Mouse (Mus musculus) embryonic facial prominence, embryonic 11.5 days (tissue): ENCODE measurements around the gene Tubb4b. TPM values are rescaled to one million over a fixed set of nuclear protein-coding genes. Genes with fewer than 3 reads are reported as not detected.

Experiments used
- ATAC-seq: fragments of 200-750 bp; cut with Nextera tagmentation; replicated peaks from 2 replicates; pipeline ENCODE4 v1.8.0; 2017; ENCODE audit warnings: low read depth; ENCODE audit not compliant: insufficient number of reproducible peaks, low FRiP score, low TSS enrichment
- DNase-seq: peaks from one replicate; pipeline ENCODE4 v3.0.0-alpha.2; 2015; ENCODE audit warnings: low spot score
- H3K27ac ChIP-seq: fragments of 300-500 bp; sonication (generic); replicated peaks from 2 replicates; pipeline ENCODE4 v1.5.1; 2014; ENCODE audit warnings: mild to moderate bottlenecking, low read depth, low read length, control low read depth
- H3K27me3 ChIP-seq: fragments of 300-500 bp; sonication (generic); 2 replicates; pipeline ENCODE4 v1.6.1; 2014; ENCODE audit warnings: mild to moderate bottlenecking, low read length, moderate library complexity, mixed read lengths; ENCODE audit not compliant: control insufficient read depth, insufficient read depth
- H3K36me3 ChIP-seq: fragments of 300-500 bp; sonication (generic); replicated peaks from 2 replicates; pipeline ENCODE4 v1.6.1; 2014; ENCODE audit warnings: low read depth, mild to moderate bottlenecking, low read length, moderate library complexity, mixed read lengths; ENCODE audit not compliant: control insufficient read depth, insufficient read depth
- H3K4me1 ChIP-seq: fragments of 300-500 bp; sonication (generic); 2 replicates; pipeline ENCODE4 v1.6.1; 2014; ENCODE audit warnings: low read length, mixed read lengths; ENCODE audit not compliant: control insufficient read depth, insufficient read depth
- H3K4me2 ChIP-seq: fragments of 300-500 bp; sonication (generic); 2 replicates; pipeline ENCODE4 v1.6.1; 2014; ENCODE audit warnings: low read depth, mild to moderate bottlenecking, control low read depth, low read length, moderate library complexity
- H3K4me3 ChIP-seq: fragments of 300-500 bp; sonication (generic); 2 replicates; pipeline ENCODE4 v1.5.1; 2014; ENCODE audit warnings: low read depth, low read length, control low read depth
- H3K9ac ChIP-seq: fragments of 300-500 bp; sonication (generic); replicated peaks from 2 replicates; pipeline ENCODE4 v1.6.1; 2014; ENCODE audit warnings: mild to moderate bottlenecking, control low read depth, low read length
- H3K9me3 ChIP-seq: fragments of 300-500 bp; sonication (generic); replicated peaks from 2 replicates; pipeline ENCODE4 v1.6.1; 2016; ENCODE audit warnings: mild to moderate bottlenecking, low read length, inconsistent platforms, mixed read lengths; ENCODE audit not compliant: control insufficient read depth
- WGBS: fragments of 180-500 bp; shearing (Covaris S2); extraction: QIAGEN DNeasy Blood & Tissue Kit; methylation state at CpG from one replicate; pipeline ENCODE4 v1.1.7; 2014; 5-methylcytosine and 5-hydroxymethylcytosine counted together
- polyA plus RNA-seq: library from polyadenylated mRNA; unstranded; fragments of >200 nt; fragmentation: Nextera tagmentation; extraction: Ambion mirVana; gene quantifications from 2 replicates; pipeline ENCODE4 v1.2.1, GENCODE M21; 2014

Gene Tubb4b
- polyA plus RNA-seq, 1 experiment from 2014 or later, result 456 TPM

GRCm38 (mm10) chr2:25218445-25218844 is 6.1 kb downstream of the Tubb4b start, which contains the start of gene Fam166a:
Gene Fam166a (plus strand): TSS chr2:25218745.
- no peaks in the 10 kb centered on the region for H3K27me3 ChIP-seq
- H3K4me2 ChIP-seq, result no peak within 1 kb of the TSS
- H3K9me3 ChIP-seq, result no peaks in the 10 kb centered on the region
- no peak within 1 kb of the TSS for H3K27ac ChIP-seq
- ATAC-seq (no peak), DNase-seq (no peak)
- H3K36me3 ChIP-seq, result no peaks in the 10 kb centered on the region
- no peak within 1 kb of the TSS for H3K9ac ChIP-seq
- H3K4me1 ChIP-seq, result no peaks in the 10 kb centered on the region
- H3K4me3 ChIP-seq, result no peak within 1 kb of the TSS

GRCm38 (mm10) chr2:25217666-25218065 is 6.8 kb downstream of the Tubb4b start:
- no peaks in the 10 kb centered on the region for H3K27me3 ChIP-seq
- H3K4me1 ChIP-seq, result no peaks in the 10 kb centered on the region
- no peaks in the 10 kb centered on the region for H3K36me3 ChIP-seq
- DNase-seq (no peak), ATAC-seq (no peak)
- H3K9me3 ChIP-seq, result no peaks in the 10 kb centered on the region
- H3K4me2 ChIP-seq, result no peak overlapping the region
- H3K27ac ChIP-seq, result no peak overlapping the region
- no peak overlapping the region for H3K9ac ChIP-seq
- WGBS, result 55% methylated on average over 2 of the region's 2 CpGs
- H3K4me3 ChIP-seq, result no peak overlapping the region

DNA sequence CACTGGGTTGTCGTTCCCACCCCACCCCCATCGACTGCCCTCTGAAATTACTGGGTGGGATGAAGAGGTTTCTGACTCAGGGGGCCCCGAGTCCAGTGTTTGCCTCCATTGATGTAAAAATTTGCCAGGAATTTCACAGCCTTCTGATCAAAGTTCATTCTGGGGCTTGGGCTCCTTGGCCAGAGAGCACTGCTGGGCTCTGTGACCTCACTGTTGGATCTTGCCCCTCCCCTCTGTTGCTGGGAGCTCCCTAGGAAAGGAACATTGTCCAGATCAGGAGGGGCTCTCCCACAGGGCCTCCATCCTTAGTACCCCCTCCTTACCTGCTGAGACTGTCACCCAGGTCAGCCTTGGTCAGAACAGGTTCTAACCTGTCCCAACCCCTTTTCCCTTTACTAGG is 10.1 kb downstream of the Tubb4b start, which contains the start of gene Stpg3:
Gene Stpg3 (minus strand): TSS at position 194 of the 400 bp plus-strand sequence.
- DNase-seq (no peak), ATAC-seq (no peak)
- H3K4me1 ChIP-seq, result peaks cover 8% of the 10 kb centered on the region
- no peak within 1 kb of the TSS for H3K4me3 ChIP-seq
- H3K4me2 ChIP-seq, result no peak within 1 kb of the TSS
- no peak within 1 kb of the TSS for H3K9ac ChIP-seq
- no peaks in the 10 kb centered on the region for H3K9me3 ChIP-seq
- 66% methylated on average over 3 of the region's 3 CpGs for WGBS
- no peaks in the 10 kb centered on the region for H3K36me3 ChIP-seq
- no peaks in the 10 kb centered on the region for H3K27me3 ChIP-seq
- H3K27ac ChIP-seq, result no peak within 1 kb of the TSS

DNA sequence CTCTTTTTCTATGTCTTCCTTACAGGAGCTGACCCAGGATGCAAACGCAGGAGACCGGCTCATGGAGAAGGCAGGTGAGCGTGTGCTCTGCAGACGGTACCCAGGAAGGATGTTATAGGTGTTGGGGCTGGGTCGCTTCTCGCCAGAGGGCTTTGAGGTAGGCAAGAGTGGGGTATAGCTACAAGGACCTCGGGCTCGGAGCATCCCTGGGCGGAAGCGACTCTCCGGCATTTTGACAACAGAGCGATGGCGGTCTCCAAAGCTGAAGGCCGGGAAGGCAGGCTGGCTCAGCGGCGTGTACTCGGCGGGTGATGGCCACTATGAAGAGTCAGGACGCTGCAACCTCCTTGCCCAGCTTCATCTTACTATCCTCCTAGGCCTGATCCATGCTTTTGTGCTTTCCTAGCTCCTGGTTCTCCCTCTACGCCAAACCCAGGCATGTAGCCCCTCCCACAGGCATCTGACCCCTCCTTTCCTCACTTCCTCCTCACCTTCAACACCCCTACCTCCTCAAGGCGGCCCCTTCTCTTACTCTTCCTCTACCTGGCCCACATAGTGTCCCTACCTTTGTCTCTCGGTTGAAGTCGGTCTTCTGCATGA is 11.1 kb downstream of the Tubb4b start:
- no peaks in the 10 kb centered on the region for H3K36me3 ChIP-seq
- WGBS, result 72% methylated on average over 23 of the region's 23 CpGs
- DNase-seq (no peak), ATAC-seq (no peak)
- H3K4me3 ChIP-seq, result no peak overlapping the region
- no peak overlapping the region for H3K4me2 ChIP-seq
- H3K9ac ChIP-seq, result no peak overlapping the region
- H3K27ac ChIP-seq, result no peak overlapping the region
- H3K9me3 ChIP-seq, result no peaks in the 10 kb centered on the region
- no peaks in the 10 kb centered on the region for H3K27me3 ChIP-seq
- peaks cover 8% of the 10 kb centered on the region for H3K4me1 ChIP-seq

- ATAC-seq (peak; percentile 89), DNase-seq (peak; percentile 94)
- H3K9me3 ChIP-seq, result no peaks in the 10 kb centered on the region
- H3K9ac ChIP-seq, result peak within 1 kb of the TSS; percentile 91
- no peaks in the 10 kb centered on the region for H3K27me3 ChIP-seq
- WGBS, result under 1% methylated on average over 44 of the region's 44 CpGs
- peaks cover 8% of the 10 kb centered on the region for H3K4me1 ChIP-seq
- H3K27ac ChIP-seq, result peak within 1 kb of the TSS; percentile 53
- peak within 1 kb of the TSS; percentile 87 for H3K4me2 ChIP-seq
- H3K4me3 ChIP-seq, result peak within 1 kb of the TSS; percentile 82
- no peaks in the 10 kb centered on the region for H3K36me3 ChIP-seq
Measured at GRCm38 (mm10) chr2:25211121-25211670, 13.3 kb downstream of the Tubb4b start, which contains the start of gene Nelfb. Gene Nelfb (minus strand): TSS chr2:25211489.

DNA sequence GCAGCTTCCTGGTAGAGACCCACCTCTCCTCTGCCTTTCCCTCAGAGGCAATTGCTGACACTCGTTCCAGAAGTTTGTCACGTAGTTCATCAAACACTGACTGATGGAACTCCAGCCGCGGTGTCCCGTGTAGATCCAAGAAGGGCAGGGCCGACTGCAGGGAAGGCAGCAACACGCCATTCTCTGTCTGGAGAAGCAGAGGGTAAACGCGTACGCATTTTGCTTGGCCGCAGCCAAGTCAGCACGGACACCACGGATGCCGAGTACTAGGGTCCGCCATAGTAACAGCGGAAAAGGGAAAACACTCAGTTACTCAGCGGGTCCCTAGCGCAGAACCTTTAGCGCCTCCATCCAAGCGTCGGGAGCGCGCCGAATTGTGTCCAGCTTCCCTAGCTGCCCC is 13.8 kb downstream of the Tubb4b start:
- H3K27ac ChIP-seq, result peak overlapping the region; percentile 53
- no peaks in the 10 kb centered on the region for H3K27me3 ChIP-seq
- peak overlapping the region; percentile 87 for H3K4me2 ChIP-seq
- peak overlapping the region; percentile 91 for H3K9ac ChIP-seq
- no peaks in the 10 kb centered on the region; the same call in 1 of the 2 replicates for H3K36me3 ChIP-seq
- no peaks in the 10 kb centered on the region for H3K9me3 ChIP-seq
- DNase-seq, result no peak
- peaks cover 8% of the 10 kb centered on the region for H3K4me1 ChIP-seq
- WGBS, result 1% methylated on average over 24 of the region's 24 CpGs
- peak overlapping the region; percentile 82 for H3K4me3 ChIP-seq
- 0 out of 2 replicates have a peak, but pooled peaks have one; percentile 10 for ATAC-seq

- WGBS, result 92% methylated on average over 1 of the region's 1 CpGs
- Histone ChIP-seq H3K4me3 (no peak overlapping the region), H3K27ac (no peak overlapping the region), H3K27me3 (no peaks in the 10 kb centered on the region), H3K4me1 (peaks cover 8% of the 10 kb centered on the region), H3K4me2 (no peak overlapping the region), H3K36me3 (peaks cover 9% of the 10 kb centered on the region), H3K9ac (no peak overlapping the region), H3K9me3 (no peaks in the 10 kb centered on the region)
- DNase-seq (no peak), ATAC-seq (no peak)
Measured at GRCm38 (mm10) chr2:25207593-25207992, 16.9 kb downstream of the Tubb4b start.

- Histone ChIP-seq H3K9ac (no peak overlapping the region), H3K27me3 (no peaks in the 10 kb centered on the region), H3K27ac (no peak overlapping the region), H3K4me2 (no peak overlapping the region), H3K4me1 (no peaks in the 10 kb centered on the region), H3K4me3 (no peak overlapping the region), H3K9me3 (no peaks in the 10 kb centered on the region), H3K36me3 (peaks cover 14% of the 10 kb centered on the region)
- ATAC-seq, result no peak
- DNase-seq, result no peak
- WGBS, result 69% methylated on average over 4 of the region's 4 CpGs
Measured at GRCm38 (mm10) chr2:25203631-25204214, 20.8 kb downstream of the Tubb4b start.
